Mouse (Mus musculus): ENCODE results near the gene Auts2. TPM values are rescaled to one million over a fixed set of nuclear protein-coding genes. Genes with fewer than 3 reads are reported as not detected.

Gene Auts2
- polyA plus RNA-seq, 1 experiment from 2014 or later = 4.9 TPM

DNA sequence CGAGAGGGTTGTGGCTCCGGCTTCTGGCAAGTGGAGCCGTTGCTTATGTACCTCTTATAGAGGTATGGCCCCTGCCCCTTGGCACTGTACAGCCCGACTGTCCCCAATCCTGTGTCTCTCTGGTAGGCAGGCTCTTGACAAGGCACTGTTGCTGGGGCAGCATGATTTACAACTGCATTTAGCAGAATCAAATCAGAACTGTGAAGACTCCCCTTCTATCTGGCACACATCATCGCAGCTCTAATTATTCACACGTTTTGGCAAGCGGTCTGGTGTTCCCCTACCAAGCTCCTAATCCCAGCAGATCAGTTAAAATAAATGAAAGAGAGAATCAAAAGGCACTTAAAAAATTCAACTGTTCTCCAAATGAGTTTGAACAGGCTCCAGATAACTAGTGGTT, 835.7 kb downstream of the Auts2 start:
- Histone ChIP-seq H3K4me1 (replicated peaks; ENCODE audit: control insufficient read depth, insufficient read depth, low read length) (no peaks in the 10 kb centered on the region), H3K36me3 (ENCODE audit: control insufficient read depth, insufficient read depth) (no peaks in the 10 kb centered on the region), H3K9ac (ENCODE audit: low read depth, low read length) (no peak overlapping the region), H3K4me2 (replicated peaks; ENCODE audit: low read depth) (no peak overlapping the region), H3K4me3 (ENCODE audit: low read depth, low read length) (no peak overlapping the region), H3K27ac (ENCODE audit: low read depth, low read length) (no peak overlapping the region), H3K27me3 (replicated peaks; ENCODE audit: control insufficient read depth, insufficient read depth, low read length) (no peaks in the 10 kb centered on the region), H3K9me3 (ENCODE audit: control insufficient read depth) (no peaks in the 10 kb centered on the region)
- ATAC-seq = no peak
- 88% methylated on average over 7 of the region's 7 CpGs for WGBS
- TF ChIP-seq CTCF (IDR thresholded peaks at IDR 0.05; ENCODE audit: low read depth) = no peak

DNA sequence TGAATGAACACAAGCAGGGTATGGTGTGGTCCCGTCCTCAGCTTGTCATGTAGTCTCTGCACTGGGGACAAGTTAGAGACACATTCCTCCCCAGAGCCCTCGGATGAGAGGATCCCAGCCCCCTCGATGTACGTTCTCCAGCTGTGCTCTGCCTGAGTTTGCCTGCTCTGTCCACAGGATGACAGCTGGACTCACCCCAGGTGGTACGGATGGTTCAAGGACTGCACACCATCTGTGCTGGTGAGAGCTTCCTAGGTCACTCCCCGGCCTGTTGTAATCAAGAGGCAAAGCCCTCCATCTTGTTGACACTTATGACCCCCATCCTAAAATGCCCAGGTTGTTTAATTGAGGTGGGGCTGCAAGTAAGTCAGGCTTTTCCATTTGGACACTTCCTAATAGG, 839.4 kb downstream of the Auts2 start:
- Histone ChIP-seq H3K4me3 (ENCODE audit: low read depth, low read length) (no peak overlapping the region), H3K36me3 (ENCODE audit: control insufficient read depth, insufficient read depth) (no peaks in the 10 kb centered on the region), H3K27ac (ENCODE audit: low read depth, low read length) (no peak overlapping the region), H3K4me2 (replicated peaks; ENCODE audit: low read depth) (no peak overlapping the region), H3K4me1 (replicated peaks; ENCODE audit: control insufficient read depth, insufficient read depth, low read length) (no peaks in the 10 kb centered on the region), H3K9ac (ENCODE audit: low read depth, low read length) (no peak overlapping the region), H3K9me3 (ENCODE audit: control insufficient read depth) (no peaks in the 10 kb centered on the region), H3K27me3 (replicated peaks; ENCODE audit: control insufficient read depth, insufficient read depth, low read length) (no peaks in the 10 kb centered on the region)
- TF ChIP-seq CTCF (IDR thresholded peaks at IDR 0.05; ENCODE audit: low read depth) = no peak
- ATAC-seq = no peak
- WGBS = 69% methylated on average over 6 of the region's 6 CpGs

DNA sequence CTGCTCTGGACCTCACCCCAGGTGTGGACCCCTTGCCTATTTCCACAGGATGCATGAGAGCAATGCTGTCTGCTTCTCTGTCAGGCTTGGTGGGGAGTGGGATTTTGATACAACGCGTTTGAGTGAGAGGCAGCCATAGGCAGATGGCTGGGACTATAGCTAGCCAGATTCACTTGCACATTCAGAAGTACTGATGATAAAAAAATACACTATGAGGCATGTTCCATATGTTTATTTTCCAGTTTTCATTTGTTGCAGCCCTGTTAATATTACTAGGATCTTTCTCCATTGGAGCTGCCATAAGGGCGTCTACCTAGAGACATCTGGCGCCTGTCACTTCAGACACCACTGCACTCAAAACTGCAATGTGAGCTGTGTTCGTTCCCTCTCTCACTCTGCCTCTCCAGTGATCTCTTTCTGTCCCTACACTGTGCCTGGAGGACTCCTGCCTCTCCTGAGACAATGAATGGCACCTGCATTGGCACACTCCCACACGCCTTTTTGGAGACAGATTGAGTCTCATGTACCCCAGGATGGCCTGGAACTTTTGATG, 840.2 kb downstream of the Auts2 start:
- no peak for TF ChIP-seq CTCF (IDR thresholded peaks at IDR 0.05; ENCODE audit: low read depth)
- Histone ChIP-seq H3K4me3 (ENCODE audit: low read depth, low read length) (no peak overlapping the region), H3K4me2 (replicated peaks; ENCODE audit: low read depth) (no peak overlapping the region), H3K27ac (ENCODE audit: low read depth, low read length) (no peak overlapping the region), H3K36me3 (ENCODE audit: control insufficient read depth, insufficient read depth) (no peaks in the 10 kb centered on the region), H3K27me3 (replicated peaks; ENCODE audit: control insufficient read depth, insufficient read depth, low read length) (no peaks in the 10 kb centered on the region), H3K9ac (ENCODE audit: low read depth, low read length) (no peak overlapping the region), H3K9me3 (ENCODE audit: control insufficient read depth) (no peaks in the 10 kb centered on the region), H3K4me1 (replicated peaks; ENCODE audit: control insufficient read depth, insufficient read depth, low read length) (no peaks in the 10 kb centered on the region)
- ATAC-seq = no peak
- WGBS = 86% methylated on average over 6 of the region's 6 CpGs

DNA sequence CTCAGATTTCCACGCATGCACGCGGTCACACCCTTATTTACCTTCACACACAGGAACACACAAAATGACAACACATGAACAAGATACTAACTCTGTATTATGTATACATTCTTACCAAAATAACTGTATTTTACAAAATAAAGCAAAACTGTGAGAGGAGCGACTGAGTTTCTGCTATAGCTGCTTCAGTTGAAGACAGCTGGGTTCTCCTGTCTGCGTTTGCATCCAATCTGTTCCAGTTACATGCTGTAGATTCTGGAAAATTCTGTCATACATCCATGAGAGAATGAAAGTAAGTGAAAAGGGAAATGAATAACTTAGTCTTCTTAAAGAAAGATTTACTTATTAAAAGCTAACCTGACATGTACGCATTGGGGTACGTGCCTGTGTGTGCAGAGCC, 844.2 kb downstream of the Auts2 start:
- no peak overlapping the region for H3K9ac ChIP-seq (ENCODE audit: low read depth, low read length)
- ATAC-seq = no peak
- 96% methylated on average over 7 of the region's 7 CpGs for WGBS
- H3K27me3 ChIP-seq (replicated peaks; ENCODE audit: control insufficient read depth, insufficient read depth, low read length) = no peaks in the 10 kb centered on the region
- H3K4me1 ChIP-seq (replicated peaks; ENCODE audit: control insufficient read depth, insufficient read depth, low read length) = no peaks in the 10 kb centered on the region
- H3K9me3 ChIP-seq (ENCODE audit: control insufficient read depth) = no peaks in the 10 kb centered on the region
- TF ChIP-seq CTCF (IDR thresholded peaks at IDR 0.05; ENCODE audit: low read depth) = no peak
- no peak overlapping the region for H3K4me3 ChIP-seq (ENCODE audit: low read depth, low read length)
- no peak overlapping the region for H3K4me2 ChIP-seq (replicated peaks; ENCODE audit: low read depth)
- no peak overlapping the region for H3K27ac ChIP-seq (ENCODE audit: low read depth, low read length)
- no peaks in the 10 kb centered on the region for H3K36me3 ChIP-seq (ENCODE audit: control insufficient read depth, insufficient read depth)

DNA sequence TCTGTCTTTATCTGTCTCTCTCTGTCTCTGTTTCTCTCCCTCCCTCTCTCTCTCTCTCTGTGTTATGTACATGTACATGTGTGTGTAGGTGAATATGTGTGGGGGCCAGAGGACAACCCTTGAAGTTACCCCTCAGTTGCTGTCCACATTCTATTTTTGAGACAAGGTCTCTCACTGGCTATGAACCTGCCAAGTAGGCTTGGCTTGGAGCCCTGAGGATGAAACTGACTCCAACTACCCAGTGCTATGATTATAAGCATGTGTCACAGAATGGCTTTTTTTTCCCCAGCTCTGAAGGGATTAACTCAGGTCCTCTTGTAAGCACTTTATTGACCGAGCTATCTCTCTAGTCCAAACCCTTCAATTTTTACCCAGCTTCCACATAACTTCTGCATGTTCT, 852.4 kb downstream of the Auts2 start:
- Histone ChIP-seq H3K27me3 (replicated peaks; ENCODE audit: control insufficient read depth, insufficient read depth, low read length) (no peaks in the 10 kb centered on the region), H3K4me1 (replicated peaks; ENCODE audit: control insufficient read depth, insufficient read depth, low read length) (no peaks in the 10 kb centered on the region), H3K27ac (ENCODE audit: low read depth, low read length) (no peak overlapping the region), H3K9ac (ENCODE audit: low read depth, low read length) (no peak overlapping the region), H3K4me3 (ENCODE audit: low read depth, low read length) (no peak overlapping the region), H3K36me3 (ENCODE audit: control insufficient read depth, insufficient read depth) (no peaks in the 10 kb centered on the region), H3K9me3 (ENCODE audit: control insufficient read depth) (no peaks in the 10 kb centered on the region), H3K4me2 (replicated peaks; ENCODE audit: low read depth) (no peak overlapping the region)
- no peak for TF ChIP-seq CTCF (IDR thresholded peaks at IDR 0.05; ENCODE audit: low read depth)
- ATAC-seq = no peak
- WGBS = 79% methylated on average over 1 of the region's 1 CpGs

DNA sequence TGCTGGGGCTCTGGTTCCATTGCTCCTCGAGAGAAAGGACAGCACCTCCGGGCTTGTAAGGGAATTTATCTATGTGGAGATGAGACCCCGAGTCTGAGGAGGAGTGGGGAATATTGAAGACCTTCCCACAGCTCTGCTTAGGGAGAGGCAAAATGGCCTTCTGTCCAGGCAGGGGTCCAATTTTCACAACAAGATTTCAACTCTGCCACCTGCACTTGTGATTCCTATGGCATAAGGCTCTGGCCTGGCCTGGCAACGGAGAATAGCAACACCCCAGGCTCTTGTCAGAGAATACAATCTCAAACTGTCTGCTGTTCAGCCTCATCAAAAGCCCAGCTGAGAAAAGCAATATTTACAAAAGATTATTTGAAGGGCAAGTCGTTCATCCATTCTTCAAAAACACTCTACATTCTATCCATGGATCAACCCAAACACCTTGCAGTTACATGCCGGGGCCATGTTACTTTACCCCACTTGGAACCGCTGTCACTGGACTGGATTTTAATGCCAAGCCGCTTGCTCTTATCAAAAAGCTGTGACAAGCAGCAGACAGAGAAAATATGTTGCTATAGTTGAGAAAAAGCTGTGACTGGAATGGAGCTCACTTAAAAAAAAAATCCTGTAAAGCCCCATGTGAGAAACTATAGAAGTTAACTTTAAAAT, 856.1 kb downstream of the Auts2 start:
- Histone ChIP-seq H3K4me1 (replicated peaks; ENCODE audit: control insufficient read depth, insufficient read depth, low read length) (no peaks in the 10 kb centered on the region), H3K9me3 (ENCODE audit: control insufficient read depth) (no peaks in the 10 kb centered on the region), H3K27me3 (replicated peaks; ENCODE audit: control insufficient read depth, insufficient read depth, low read length) (no peaks in the 10 kb centered on the region), H3K9ac (ENCODE audit: low read depth, low read length) (no peak overlapping the region), H3K4me3 (ENCODE audit: low read depth, low read length) (no peak overlapping the region), H3K27ac (ENCODE audit: low read depth, low read length) (no peak overlapping the region), H3K36me3 (ENCODE audit: control insufficient read depth, insufficient read depth) (no peaks in the 10 kb centered on the region), H3K4me2 (replicated peaks; ENCODE audit: low read depth) (no peak overlapping the region)
- 78% methylated on average over 8 of the region's 8 CpGs for WGBS
- ATAC-seq = no peak
- TF ChIP-seq CTCF (IDR thresholded peaks at IDR 0.05; ENCODE audit: low read depth) = no peak
